Mouse (Mus musculus) cortical plate, adult 2 months (tissue): Measurements from ENCODE around the gene Edaradd.

Experiments used
- CTCF ChIP-seq: fragments of 200-500 bp; IDR thresholded peaks from 2 replicates; pipeline ENCODE4 v1.5.1; 2011; ENCODE audit warnings: mild to moderate bottlenecking, control low read depth, low read length; ENCODE audit not compliant: insufficient read depth; ENCODE audit errors: extremely low read depth
- POLR2A ChIP-seq: fragments of 200-500 bp; IDR thresholded peaks from 2 replicates; pipeline ENCODE4 v1.6.1; 2011; ENCODE audit warnings: mild to moderate bottlenecking, low read length, control low read depth; ENCODE audit not compliant: insufficient read depth; ENCODE audit errors: extremely low read depth

DNA sequence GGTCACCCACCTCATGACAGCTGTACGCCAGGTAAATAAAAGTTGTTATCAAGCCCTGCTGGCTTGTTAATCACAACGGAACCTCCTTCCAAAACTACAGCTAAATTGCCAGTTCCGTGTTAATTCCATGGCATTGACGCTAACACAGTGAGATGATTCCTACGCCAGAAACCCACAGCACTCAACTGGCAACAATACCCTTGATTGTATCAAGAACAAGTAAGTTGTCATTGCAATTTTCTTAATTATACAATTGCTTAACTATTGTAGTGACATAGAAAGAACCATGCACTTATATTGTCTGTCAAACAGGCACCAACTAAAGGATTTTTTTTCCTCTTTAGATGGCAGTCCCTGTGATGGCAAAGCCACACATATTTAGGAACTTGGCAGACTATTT lies 23.0 kb upstream of the Edaradd start:
- TF ChIP-seq CTCF (no peak), POLR2A (no peak)
